Mouse (Mus musculus): ENCODE measurements around the gene Syt14.

The Syt14 gene

GRCm38 (mm10) chr1:193035371-193036238 is at the start of gene Syt14:
TSS of gene Syt14 (minus strand) at chr1:193035775.
- peak; percentile 69 to 77 for DNase-seq

- DNase-seq = no peak
These were observed 48.4 kb upstream of the Syt14 start for GRCm38 (mm10) chr1:193084016-193084415.

GRCm38 (mm10) chr1:193083051-193083450 is 47.5 kb upstream of the Syt14 start:
- no peak for DNase-seq

- DNase-seq = no peak
These were observed 46.8 kb upstream of the Syt14 start for GRCm38 (mm10) chr1:193082311-193082921.

GRCm38 (mm10) chr1:193062618-193063017 is 27.0 kb upstream of the Syt14 start:
- no peak for DNase-seq

- no peak for DNase-seq
These were observed 24.6 kb upstream of the Syt14 start for GRCm38 (mm10) chr1:193060167-193060566.

- DNase-seq = no peak
These were observed 24.0 kb upstream of the Syt14 start for GRCm38 (mm10) chr1:193059596-193059995.

GRCm38 (mm10) chr1:193054401-193054800 is 18.8 kb upstream of the Syt14 start:
- no peak for DNase-seq

- no peak for DNase-seq
These were observed 17.5 kb upstream of the Syt14 start for GRCm38 (mm10) chr1:193053065-193053464.

GRCm38 (mm10) chr1:193047616-193048015 is 12.0 kb upstream of the Syt14 start:
- DNase-seq = no peak

GRCm38 (mm10) chr1:193042760-193043295 is 7.3 kb upstream of the Syt14 start:
- no peak for DNase-seq

GRCm38 (mm10) chr1:193034951-193035370 is 614 bp downstream of the Syt14 start:
- peak; percentile 18 to 35 for DNase-seq

- DNase-seq = no peak
These were observed 11.3 kb downstream of the Syt14 start for GRCm38 (mm10) chr1:193024311-193024710.

- DNase-seq = no peak
These were observed 23.2 kb downstream of the Syt14 start for GRCm38 (mm10) chr1:193012351-193012750.

GRCm38 (mm10) chr1:193011000-193011769 is 24.4 kb downstream of the Syt14 start:
- DNase-seq = no peak

- peak in 1 of 2 experiments; percentile 12 for DNase-seq
These were observed 31.0 kb downstream of the Syt14 start for GRCm38 (mm10) chr1:193004581-193004980.

- peak; percentile 4 to 16 for DNase-seq
These were observed 31.6 kb downstream of the Syt14 start for GRCm38 (mm10) chr1:193003953-193004352.

- no peak for DNase-seq
These were observed 33.3 kb downstream of the Syt14 start for GRCm38 (mm10) chr1:193002307-193002706.

- DNase-seq = no peak
These were observed 34.0 kb downstream of the Syt14 start for GRCm38 (mm10) chr1:193001587-193001986.

GRCm38 (mm10) chr1:193000908-193001307 is 34.7 kb downstream of the Syt14 start:
- DNase-seq = no peak

- no peak for DNase-seq
These were observed 41.2 kb downstream of the Syt14 start for GRCm38 (mm10) chr1:192994179-192994873.

- DNase-seq = no peak
These were observed 42.1 kb downstream of the Syt14 start for GRCm38 (mm10) chr1:192993491-192993890.
